Mouse (Mus musculus): ENCODE data around the gene Slc9a8. TPM values are rescaled to one million over a fixed set of nuclear protein-coding genes. Genes with fewer than 3 reads are reported as not detected.

The Slc9a8 gene
- polyA plus RNA-seq, 1 experiment from 2014 or later = 27.1 TPM

GRCm38 (mm10) chr2:167435631-167436030, 14.1 kb downstream of the Slc9a8 start:
- WGBS = 92% methylated on average over 2 of the region's 2 CpGs
- Histone ChIP-seq H3K9ac (no peak overlapping the region), H3K4me1 (no peaks in the 10 kb centered on the region), H3K4me3 (replicated peaks) (no peak overlapping the region), H3K27me3 (no peaks in the 10 kb centered on the region), H3K27ac (no peak overlapping the region), H3K36me3 (peaks cover 82% of the 10 kb centered on the region), H3K9me3 (replicated peaks) (no peaks in the 10 kb centered on the region), H3K4me2 (no peak overlapping the region)
- ATAC-seq (replicated peaks; ENCODE audit: low FRiP score) = no peak

DNA sequence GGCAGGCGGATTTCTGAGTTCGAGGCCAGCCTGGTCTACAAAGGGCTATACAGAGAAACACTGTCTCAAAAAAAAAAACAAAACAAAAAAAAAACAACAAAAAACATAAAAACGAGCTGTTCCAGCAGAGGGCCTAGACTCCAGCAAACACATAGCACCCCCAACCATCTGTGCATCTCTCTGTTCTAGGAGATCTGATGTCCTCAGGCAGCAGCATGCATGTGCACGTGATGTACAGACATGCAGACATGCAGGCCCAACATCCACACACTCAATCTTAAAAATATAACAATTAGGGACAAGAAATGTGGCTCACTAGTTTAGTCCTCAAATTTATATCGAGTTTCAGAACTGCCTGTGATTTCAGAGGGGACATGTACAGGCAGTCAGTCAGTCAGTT, 14.9 kb downstream of the Slc9a8 start:
- 86% methylated on average over 5 of the region's 5 CpGs for WGBS
- Histone ChIP-seq H3K27me3 (no peaks in the 10 kb centered on the region), H3K4me3 (replicated peaks) (no peak overlapping the region), H3K4me1 (no peaks in the 10 kb centered on the region), H3K9me3 (replicated peaks) (no peaks in the 10 kb centered on the region), H3K36me3 (peaks cover 82% of the 10 kb centered on the region), H3K27ac (no peak overlapping the region), H3K9ac (no peak overlapping the region), H3K4me2 (no peak overlapping the region)
- ATAC-seq (replicated peaks; ENCODE audit: low FRiP score) = no peak

DNA sequence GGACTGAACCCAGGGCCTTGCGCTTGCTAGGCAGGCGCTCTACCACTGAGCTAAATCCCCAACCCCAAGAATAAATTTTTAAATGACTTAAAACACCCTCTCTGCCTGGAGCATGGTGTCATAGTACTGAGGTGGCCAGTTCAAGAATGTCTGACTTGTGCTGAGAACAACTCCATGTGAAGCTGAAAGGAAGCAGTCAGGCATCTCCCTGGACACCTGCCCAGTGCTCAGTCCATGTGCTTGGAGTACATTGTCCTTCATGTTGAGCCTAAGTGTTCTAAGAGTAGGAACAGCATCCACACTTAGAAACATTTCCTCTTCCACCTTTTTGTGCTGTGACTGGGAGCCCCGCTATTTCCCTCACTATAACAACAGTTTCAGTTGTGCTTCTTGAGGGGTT, 17.9 kb downstream of the Slc9a8 start:
- Histone ChIP-seq H3K4me2 (no peak overlapping the region), H3K9me3 (replicated peaks) (no peaks in the 10 kb centered on the region), H3K4me3 (replicated peaks) (no peak overlapping the region), H3K27ac (no peak overlapping the region), H3K4me1 (no peaks in the 10 kb centered on the region), H3K36me3 (peaks cover 87% of the 10 kb centered on the region), H3K27me3 (no peaks in the 10 kb centered on the region), H3K9ac (no peak overlapping the region)
- WGBS = 97% methylated on average over 3 of the region's 3 CpGs
- no peak for ATAC-seq (replicated peaks; ENCODE audit: low FRiP score)

- 89% methylated on average over 4 of the region's 4 CpGs for WGBS
- Histone ChIP-seq H3K4me1 (peaks cover 19% of the 10 kb centered on the region), H3K9me3 (replicated peaks) (no peaks in the 10 kb centered on the region), H3K4me2 (no peak overlapping the region), H3K36me3 (peaks cover 79% of the 10 kb centered on the region), H3K4me3 (replicated peaks) (no peak overlapping the region), H3K27ac (no peak overlapping the region), H3K27me3 (no peaks in the 10 kb centered on the region), H3K9ac (no peak overlapping the region)
- ATAC-seq (replicated peaks; ENCODE audit: low FRiP score) = no peak
Measured at GRCm38 (mm10) chr2:167443411-167444193, 22.1 kb downstream of the Slc9a8 start.

- H3K9ac ChIP-seq = no peak overlapping the region
- H3K27me3 ChIP-seq = no peaks in the 10 kb centered on the region
- peak; percentile 77 for ATAC-seq (replicated peaks; ENCODE audit: low FRiP score)
- WGBS = 52% methylated on average over 20 of the region's 20 CpGs
- no peaks in the 10 kb centered on the region for H3K9me3 ChIP-seq (replicated peaks)
- H3K4me3 ChIP-seq (replicated peaks) = no peak overlapping the region
- H3K4me1 ChIP-seq = peaks cover 22% of the 10 kb centered on the region
- H3K36me3 ChIP-seq = peaks cover 84% of the 10 kb centered on the region
- H3K4me2 ChIP-seq = no peak overlapping the region
- H3K27ac ChIP-seq = peak overlapping the region; percentile 63
Measured at GRCm38 (mm10) chr2:167445911-167446780, 24.6 kb downstream of the Slc9a8 start.

GRCm38 (mm10) chr2:167447207-167447606, 25.7 kb downstream of the Slc9a8 start:
- Histone ChIP-seq H3K9me3 (replicated peaks) (no peaks in the 10 kb centered on the region), H3K9ac (no peak overlapping the region), H3K4me3 (replicated peaks) (no peak overlapping the region), H3K36me3 (peaks cover 80% of the 10 kb centered on the region), H3K27ac (no peak overlapping the region), H3K4me1 (peaks cover 22% of the 10 kb centered on the region), H3K27me3 (no peaks in the 10 kb centered on the region), H3K4me2 (no peak overlapping the region)
- 92% methylated on average over 7 of the region's 7 CpGs for WGBS
- ATAC-seq (replicated peaks; ENCODE audit: low FRiP score) = no peak

DNA sequence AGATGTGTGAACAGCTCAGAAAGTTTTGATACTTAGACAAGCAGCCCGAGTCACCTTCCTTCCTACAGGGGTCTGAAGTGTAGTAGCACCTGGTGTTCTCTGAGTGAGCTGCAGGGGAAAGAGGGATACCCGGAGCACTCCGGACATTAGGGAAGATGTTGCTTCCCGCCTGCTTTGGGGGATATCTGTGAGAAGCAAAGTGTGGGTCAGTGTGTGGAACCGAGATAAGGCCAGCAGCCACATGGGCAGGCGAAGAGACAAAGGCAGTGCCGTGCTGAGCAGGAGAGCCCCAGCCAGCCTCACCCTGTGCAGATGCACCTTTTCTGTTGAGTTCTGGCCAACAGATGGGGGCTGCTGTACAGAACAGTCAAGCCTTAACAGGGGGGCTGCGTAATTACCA, 26.1 kb downstream of the Slc9a8 start:
- H3K36me3 ChIP-seq = peaks cover 78% of the 10 kb centered on the region
- ATAC-seq (replicated peaks; ENCODE audit: low FRiP score) = 0 out of 2 replicates have a peak, but pooled peaks have one; percentile 41
- H3K9me3 ChIP-seq (replicated peaks) = no peaks in the 10 kb centered on the region
- H3K27ac ChIP-seq = no peak overlapping the region
- no peak overlapping the region for H3K4me2 ChIP-seq
- peaks cover 22% of the 10 kb centered on the region for H3K4me1 ChIP-seq
- no peaks in the 10 kb centered on the region for H3K27me3 ChIP-seq
- no peak overlapping the region for H3K9ac ChIP-seq
- no peak overlapping the region for H3K4me3 ChIP-seq (replicated peaks)
- 92% methylated on average over 8 of the region's 8 CpGs for WGBS

DNA sequence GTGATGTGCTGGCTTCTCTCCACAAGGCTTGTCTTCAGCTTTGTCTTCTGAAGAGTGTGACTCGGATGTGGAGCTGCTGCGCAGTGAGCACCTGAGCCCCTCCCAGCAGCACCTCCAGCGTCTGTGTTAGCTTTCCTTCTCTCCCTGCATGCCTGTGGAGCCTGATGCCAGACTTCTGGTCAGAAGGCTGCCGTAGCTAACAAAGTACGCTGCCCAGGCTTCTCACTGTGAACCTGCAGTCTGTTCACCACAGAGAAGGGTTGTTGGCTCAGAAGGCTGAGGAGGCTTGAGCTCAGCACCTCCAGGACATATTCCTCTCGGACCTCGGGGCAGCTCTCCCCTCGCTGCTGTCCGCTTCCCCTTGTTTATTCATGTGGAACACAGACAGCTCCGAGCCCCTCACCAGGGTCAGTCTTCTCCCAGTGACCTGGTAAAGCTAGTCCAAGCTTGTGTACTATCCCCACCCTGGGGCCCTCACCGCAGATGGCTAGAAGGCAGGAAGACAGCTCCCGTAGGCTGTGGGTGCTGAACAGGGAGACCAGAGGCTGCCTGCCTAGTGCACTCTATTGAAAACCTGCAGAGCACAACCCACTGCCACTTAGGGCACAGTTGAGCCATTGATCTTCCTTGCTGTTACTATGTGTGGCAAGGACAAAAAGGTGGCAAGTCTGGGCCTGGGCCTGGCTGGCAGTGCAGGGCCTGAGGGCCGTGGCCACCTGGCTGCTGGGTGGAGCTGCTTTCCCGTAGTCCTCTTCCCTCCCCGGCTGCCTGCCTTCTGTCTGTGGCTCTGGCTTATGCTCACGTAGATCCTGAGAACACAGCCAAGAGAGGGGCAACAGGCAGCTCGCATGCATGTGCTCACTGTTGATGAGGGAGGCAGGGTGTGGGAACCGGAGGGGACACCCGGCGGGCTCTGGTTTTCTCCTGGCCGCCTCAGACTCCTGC, 28.1 kb downstream of the Slc9a8 start:
- no peak overlapping the region for H3K4me3 ChIP-seq (replicated peaks)
- peaks cover 22% of the 10 kb centered on the region for H3K4me1 ChIP-seq
- no peak for ATAC-seq (replicated peaks; ENCODE audit: low FRiP score)
- H3K36me3 ChIP-seq = peaks cover 79% of the 10 kb centered on the region
- H3K4me2 ChIP-seq = no peak overlapping the region
- H3K27ac ChIP-seq = 0 out of 2 replicates have a peak overlapping the region, but pooled peaks have one; percentile 14
- H3K9me3 ChIP-seq (replicated peaks) = no peaks in the 10 kb centered on the region
- WGBS = 83% methylated on average over 21 of the region's 21 CpGs
- H3K27me3 ChIP-seq = no peaks in the 10 kb centered on the region
- H3K9ac ChIP-seq = no peak overlapping the region

DNA sequence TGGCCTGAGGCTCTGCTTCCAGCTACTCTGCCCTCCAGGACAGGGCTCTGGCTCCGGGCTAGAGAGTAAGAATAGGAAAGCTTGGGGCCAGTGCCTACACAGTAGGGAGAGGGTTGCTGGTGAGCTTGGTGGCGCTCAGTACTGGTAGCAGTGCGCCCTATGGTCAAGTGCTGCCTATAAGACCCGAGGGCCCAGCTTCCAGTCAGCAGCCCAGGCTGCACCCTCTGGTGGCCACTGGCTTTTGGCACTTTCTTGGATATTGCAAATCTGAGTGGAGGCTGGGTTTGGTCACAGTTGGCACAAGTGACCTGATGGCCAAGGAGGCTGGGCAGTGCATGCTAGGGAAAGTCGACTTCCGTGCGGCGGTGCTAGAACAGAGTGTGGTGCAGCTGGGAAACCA, 29.1 kb downstream of the Slc9a8 start:
- Histone ChIP-seq H3K9me3 (replicated peaks) (no peaks in the 10 kb centered on the region), H3K4me1 (peaks cover 12% of the 10 kb centered on the region), H3K27me3 (no peaks in the 10 kb centered on the region), H3K27ac (no peak overlapping the region), H3K9ac (no peak overlapping the region), H3K36me3 (peaks cover 82% of the 10 kb centered on the region), H3K4me2 (no peak overlapping the region), H3K4me3 (replicated peaks) (no peak overlapping the region)
- WGBS = 95% methylated on average over 8 of the region's 8 CpGs
- no peak for ATAC-seq (replicated peaks; ENCODE audit: low FRiP score)

DNA sequence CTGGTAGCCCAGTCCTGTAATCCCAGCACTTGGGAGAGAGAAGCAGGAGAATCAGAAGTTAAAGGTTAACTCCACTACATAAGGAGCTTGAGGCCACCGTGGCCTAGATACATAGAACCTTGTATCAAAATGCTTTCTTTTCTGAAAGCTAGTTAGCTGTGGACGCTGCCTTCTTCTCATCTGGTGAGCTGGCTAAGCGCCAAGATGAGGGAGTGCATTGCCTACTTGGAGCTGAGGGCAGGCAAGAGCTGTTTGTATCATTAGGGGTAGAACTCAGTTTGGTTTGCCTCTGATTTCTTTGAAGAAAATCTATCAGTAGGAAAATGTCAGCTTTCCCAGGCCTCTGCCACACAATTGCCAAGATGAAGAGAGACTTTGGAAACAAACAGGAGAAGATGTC, 32.3 kb downstream of the Slc9a8 start:
- no peak overlapping the region for H3K9ac ChIP-seq
- no peak overlapping the region for H3K4me2 ChIP-seq
- peaks cover 3% of the 10 kb centered on the region; the same call in 1 of the 2 replicates for H3K4me1 ChIP-seq
- H3K27ac ChIP-seq = no peak overlapping the region
- no peak for ATAC-seq (replicated peaks; ENCODE audit: low FRiP score)
- peaks cover 88% of the 10 kb centered on the region for H3K36me3 ChIP-seq
- no peak overlapping the region for H3K4me3 ChIP-seq (replicated peaks)
- H3K27me3 ChIP-seq = no peaks in the 10 kb centered on the region
- WGBS = 75% methylated on average over 3 of the region's 3 CpGs
- no peaks in the 10 kb centered on the region for H3K9me3 ChIP-seq (replicated peaks)

DNA sequence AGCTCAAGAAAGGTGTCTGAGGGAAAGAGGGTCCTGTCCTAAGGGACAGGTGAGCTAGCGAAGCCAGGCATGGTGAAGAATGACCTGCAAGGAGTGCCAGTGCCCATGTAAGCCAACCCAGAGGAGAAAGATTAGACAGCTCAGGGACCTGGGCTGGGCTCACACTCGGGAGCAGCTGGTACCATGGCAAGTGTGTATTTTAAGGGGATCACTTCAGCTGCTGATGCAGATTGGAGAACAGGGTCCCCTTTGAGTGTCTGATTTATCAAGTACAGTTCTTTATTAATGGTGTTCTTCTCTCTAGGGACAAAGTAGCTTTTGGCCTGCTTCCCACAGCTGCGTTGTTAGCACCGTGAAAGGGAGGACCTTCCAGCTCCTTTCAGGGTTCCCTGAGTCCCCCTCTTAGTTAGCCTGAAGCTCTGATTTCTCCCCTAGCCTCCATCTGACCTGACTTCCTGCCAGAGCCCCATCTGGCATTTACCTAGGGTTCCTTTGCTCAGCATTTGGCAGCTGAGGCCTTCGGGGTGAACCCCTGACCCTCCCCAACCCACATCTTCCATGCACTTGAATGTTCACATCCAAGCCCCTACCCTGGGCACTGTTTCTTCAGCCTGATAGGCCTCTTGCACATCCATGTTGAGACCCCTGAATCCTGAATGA, 35.0 kb downstream of the Slc9a8 start:
- no peak overlapping the region for H3K4me2 ChIP-seq
- no peak for ATAC-seq (replicated peaks; ENCODE audit: low FRiP score)
- H3K27me3 ChIP-seq = no peaks in the 10 kb centered on the region
- no peaks in the 10 kb centered on the region for H3K9me3 ChIP-seq (replicated peaks)
- H3K9ac ChIP-seq = no peak overlapping the region
- peaks cover 90% of the 10 kb centered on the region for H3K36me3 ChIP-seq
- H3K4me1 ChIP-seq = no peaks in the 10 kb centered on the region
- whole genome bisulfite sequencing = 92% methylated on average over 5 of the region's 5 CpGs
- H3K4me3 ChIP-seq (replicated peaks) = no peak overlapping the region
- H3K27ac ChIP-seq = no peak overlapping the region

Data from kidney, embryonic 15.5 days (tissue).